Mouse (Mus musculus): ENCODE data around the gene 1700034J05Rik. TPM values are rescaled to one million over a fixed set of nuclear protein-coding genes. Genes with fewer than 3 reads are reported as not detected.

Gene 1700034J05Rik
- polyA plus RNA-seq, 1 experiment from 2014 or later, result not detected

DNA sequence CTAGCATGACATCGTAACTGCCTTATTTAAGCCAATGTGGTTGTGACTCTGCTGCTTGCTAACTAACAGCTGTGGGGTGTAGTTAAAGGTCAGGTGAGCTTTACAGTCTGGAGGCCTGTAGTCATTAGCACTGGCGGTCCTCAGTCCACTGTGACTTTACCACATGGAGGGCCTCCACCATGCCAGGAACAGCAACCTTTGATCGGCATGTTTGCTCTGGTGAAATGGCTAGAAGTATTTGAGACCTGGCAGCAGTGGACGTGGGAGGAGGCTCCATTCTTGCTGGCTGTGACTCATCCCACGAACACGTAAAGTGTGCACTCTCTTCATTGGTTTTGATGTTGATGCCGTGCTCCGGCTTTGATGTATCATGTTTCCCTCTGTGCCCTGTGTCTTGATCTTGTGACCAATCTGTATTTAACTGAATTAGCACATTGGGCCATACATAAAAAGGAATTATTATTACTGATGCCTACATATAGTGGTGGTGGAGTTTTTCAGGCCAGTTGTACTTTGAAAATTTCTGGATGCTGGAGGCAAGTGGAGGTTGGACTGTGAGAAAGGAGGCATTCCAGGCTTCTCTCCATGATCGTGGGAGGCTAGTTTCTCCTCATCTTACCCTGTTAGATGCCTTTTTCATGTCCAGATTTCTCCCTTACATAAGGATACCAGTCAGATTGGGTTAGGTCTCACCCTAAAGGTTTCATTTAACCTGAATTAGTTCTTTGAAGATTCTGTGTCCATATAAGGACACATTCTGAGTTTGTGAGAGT, 5.9 kb upstream of the 1700034J05Rik start:
- Histone ChIP-seq H3K36me3 (ENCODE audit: control insufficient read depth, insufficient read depth) (no peaks in the 10 kb centered on the region), H3K4me3 (ENCODE audit: low read depth, low read length) (no peak overlapping the region), H3K27me3 (replicated peaks; ENCODE audit: control insufficient read depth, insufficient read depth, low read length) (no peaks in the 10 kb centered on the region), H3K9ac (ENCODE audit: low read depth, low read length) (no peak overlapping the region), H3K4me2 (replicated peaks; ENCODE audit: low read depth) (no peak overlapping the region), H3K27ac (ENCODE audit: low read depth, low read length) (peak overlapping the region; percentile 71), H3K9me3 (ENCODE audit: control insufficient read depth) (no peaks in the 10 kb centered on the region), H3K4me1 (replicated peaks; ENCODE audit: control insufficient read depth, insufficient read depth, low read length) (no peaks in the 10 kb centered on the region; the same call in 1 of the 2 replicates)
- WGBS, result 48% methylated on average over 9 of the region's 9 CpGs
- no peak for TF ChIP-seq CTCF (IDR thresholded peaks at IDR 0.05; ENCODE audit: low read depth)
- peak; percentile 97 for ATAC-seq

DNA sequence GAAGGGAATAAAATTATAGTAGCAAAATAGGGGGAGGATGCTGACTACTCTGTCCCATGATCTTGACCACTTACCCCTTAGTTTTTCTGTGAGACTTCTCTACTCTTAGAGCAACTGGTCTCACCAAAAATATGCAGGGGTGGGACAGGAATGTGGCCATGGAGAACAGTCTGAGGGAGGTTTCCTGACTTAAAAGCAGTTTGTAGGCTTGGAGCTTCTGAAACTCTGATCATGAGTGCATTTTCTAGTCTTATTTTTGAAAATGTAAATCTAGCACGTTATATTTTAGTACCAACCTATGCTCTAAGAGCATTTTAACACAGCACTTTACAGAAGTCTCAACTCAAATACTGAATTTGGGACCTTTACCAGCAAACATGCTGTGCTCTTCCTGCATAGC, 4.5 kb upstream of the 1700034J05Rik start:
- TF ChIP-seq CTCF (IDR thresholded peaks at IDR 0.05; ENCODE audit: low read depth), result no peak
- H3K9ac ChIP-seq (ENCODE audit: low read depth, low read length), result no peak overlapping the region
- no peaks in the 10 kb centered on the region for H3K9me3 ChIP-seq (ENCODE audit: control insufficient read depth)
- no peaks in the 10 kb centered on the region; the same call in 1 of the 2 replicates for H3K4me1 ChIP-seq (replicated peaks; ENCODE audit: control insufficient read depth, insufficient read depth, low read length)
- H3K4me2 ChIP-seq (replicated peaks; ENCODE audit: low read depth), result no peak overlapping the region
- no peak overlapping the region; the same call in 1 of the 2 replicates for H3K27ac ChIP-seq (ENCODE audit: low read depth, low read length)
- no peaks in the 10 kb centered on the region for H3K36me3 ChIP-seq (ENCODE audit: control insufficient read depth, insufficient read depth)
- ATAC-seq, result no peak
- H3K27me3 ChIP-seq (replicated peaks; ENCODE audit: control insufficient read depth, insufficient read depth, low read length), result no peaks in the 10 kb centered on the region
- 71% methylated on average over 1 of the region's 1 CpGs for WGBS
- H3K4me3 ChIP-seq (ENCODE audit: low read depth, low read length), result no peak overlapping the region

DNA sequence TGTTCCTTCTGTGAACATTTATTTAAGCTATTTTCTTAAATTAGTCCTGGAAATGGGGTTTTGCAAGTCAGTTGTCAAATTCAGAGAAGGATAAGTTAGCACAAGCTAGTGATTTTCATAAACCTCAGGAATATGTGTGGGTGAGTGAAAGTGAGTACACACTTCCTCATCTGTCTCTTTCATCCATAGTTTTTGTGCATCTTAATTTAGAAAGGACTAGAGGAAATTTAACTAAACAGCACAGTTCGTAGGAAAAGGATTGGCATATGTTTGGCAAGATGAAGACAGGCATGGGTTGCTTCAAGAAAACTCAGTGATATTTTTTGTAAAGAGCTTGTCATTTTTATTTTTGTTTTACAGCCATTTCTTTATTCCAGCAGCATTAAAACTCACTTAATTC, 2.7 kb upstream of the 1700034J05Rik start:
- ATAC-seq, result no peak
- no peaks in the 10 kb centered on the region for H3K36me3 ChIP-seq (ENCODE audit: control insufficient read depth, insufficient read depth)
- no peak for TF ChIP-seq CTCF (IDR thresholded peaks at IDR 0.05; ENCODE audit: low read depth)
- no peak overlapping the region for H3K4me3 ChIP-seq (ENCODE audit: low read depth, low read length)
- H3K4me1 ChIP-seq (replicated peaks; ENCODE audit: control insufficient read depth, insufficient read depth, low read length), result no peaks in the 10 kb centered on the region; the same call in 1 of the 2 replicates
- no peak overlapping the region for H3K9ac ChIP-seq (ENCODE audit: low read depth, low read length)
- H3K9me3 ChIP-seq (ENCODE audit: control insufficient read depth), result no peaks in the 10 kb centered on the region
- no peak overlapping the region for H3K4me2 ChIP-seq (replicated peaks; ENCODE audit: low read depth)
- H3K27me3 ChIP-seq (replicated peaks; ENCODE audit: control insufficient read depth, insufficient read depth, low read length), result no peaks in the 10 kb centered on the region
- no peak overlapping the region for H3K27ac ChIP-seq (ENCODE audit: low read depth, low read length)
- 86% methylated on average over 1 of the region's 1 CpGs for WGBS

DNA sequence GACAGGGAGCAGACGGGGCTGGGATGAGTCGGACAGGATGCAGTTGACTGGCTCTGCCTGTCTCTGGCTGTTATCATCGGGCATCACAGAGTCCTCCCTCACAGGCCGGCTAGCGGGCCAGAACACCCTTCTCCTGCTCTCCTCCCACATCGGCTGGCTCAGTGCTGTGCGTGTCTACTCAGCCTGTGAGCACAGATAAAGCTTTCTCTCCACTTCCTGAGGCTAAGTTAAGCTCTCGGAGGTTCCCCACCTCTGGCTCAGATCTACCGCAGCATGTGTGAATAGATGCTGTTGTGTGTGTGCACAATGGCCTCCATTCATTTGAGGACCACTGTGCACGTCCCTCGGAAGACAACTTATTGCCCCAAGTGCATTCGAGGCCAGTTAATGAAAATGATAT, 1.7 kb upstream of the 1700034J05Rik start:
- Histone ChIP-seq H3K27ac (ENCODE audit: low read depth, low read length) (no peak overlapping the region), H3K36me3 (ENCODE audit: control insufficient read depth, insufficient read depth) (no peaks in the 10 kb centered on the region), H3K27me3 (replicated peaks; ENCODE audit: control insufficient read depth, insufficient read depth, low read length) (no peaks in the 10 kb centered on the region), H3K9me3 (ENCODE audit: control insufficient read depth) (no peaks in the 10 kb centered on the region), H3K4me3 (ENCODE audit: low read depth, low read length) (no peak overlapping the region), H3K4me1 (replicated peaks; ENCODE audit: control insufficient read depth, insufficient read depth, low read length) (no peaks in the 10 kb centered on the region; the same call in 1 of the 2 replicates), H3K4me2 (replicated peaks; ENCODE audit: low read depth) (no peak overlapping the region), H3K9ac (ENCODE audit: low read depth, low read length) (no peak overlapping the region)
- WGBS, result 56% methylated on average over 12 of the region's 12 CpGs
- no peak for TF ChIP-seq CTCF (IDR thresholded peaks at IDR 0.05; ENCODE audit: low read depth)
- no peak for ATAC-seq

DNA sequence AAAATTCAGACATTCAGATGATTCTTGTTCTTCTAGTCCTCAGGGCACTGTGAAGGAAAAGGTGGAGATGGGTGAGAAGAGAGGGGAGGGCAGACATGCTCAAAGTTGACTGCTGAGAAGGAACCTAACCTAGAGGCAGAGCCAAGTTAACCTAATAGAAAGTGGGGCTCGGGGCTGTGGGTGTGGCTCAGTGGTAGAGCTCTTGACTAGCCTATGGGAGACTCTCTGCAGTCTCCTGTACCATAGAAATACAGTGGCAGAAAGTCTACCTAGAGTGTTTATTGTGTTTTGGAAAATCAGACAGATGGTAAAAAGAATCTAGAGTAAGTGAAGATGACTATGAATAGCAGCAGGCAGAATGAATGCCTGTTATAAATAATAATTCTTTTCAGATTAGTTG, 1.3 kb upstream of the 1700034J05Rik start:
- H3K4me1 ChIP-seq (replicated peaks; ENCODE audit: control insufficient read depth, insufficient read depth, low read length), result no peaks in the 10 kb centered on the region
- no peaks in the 10 kb centered on the region for H3K9me3 ChIP-seq (ENCODE audit: control insufficient read depth)
- no peak overlapping the region for H3K4me3 ChIP-seq (ENCODE audit: low read depth, low read length)
- no peak overlapping the region for H3K4me2 ChIP-seq (replicated peaks; ENCODE audit: low read depth)
- H3K27ac ChIP-seq (ENCODE audit: low read depth, low read length), result no peak overlapping the region
- H3K9ac ChIP-seq (ENCODE audit: low read depth, low read length), result no peak overlapping the region
- WGBS, result 85% methylated on average over 1 of the region's 1 CpGs
- H3K36me3 ChIP-seq (ENCODE audit: control insufficient read depth, insufficient read depth), result no peaks in the 10 kb centered on the region
- H3K27me3 ChIP-seq (replicated peaks; ENCODE audit: control insufficient read depth, insufficient read depth, low read length), result no peaks in the 10 kb centered on the region
- no peak for TF ChIP-seq CTCF (IDR thresholded peaks at IDR 0.05; ENCODE audit: low read depth)
- ATAC-seq, result no peak

DNA sequence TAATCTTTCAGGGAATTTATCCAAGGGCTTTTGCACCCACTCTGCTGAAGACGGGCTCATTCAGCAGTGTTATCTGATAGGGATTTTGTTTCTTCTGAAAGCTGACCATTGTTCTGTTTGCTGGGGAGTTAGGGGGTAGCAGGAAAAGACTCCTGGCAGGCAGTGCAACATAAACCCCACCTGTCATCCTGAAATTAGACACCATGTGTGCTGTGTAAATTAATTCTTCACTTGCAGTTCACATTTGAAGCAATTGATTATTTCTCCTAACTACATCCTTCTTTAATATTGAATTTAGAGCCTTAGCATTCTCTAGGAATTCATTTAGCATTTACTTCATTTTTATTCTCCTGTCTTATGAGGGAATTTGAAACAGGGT, 3.8 kb downstream of the 1700034J05Rik start:
- Histone ChIP-seq H3K4me3 (ENCODE audit: low read depth, low read length) (no peak overlapping the region), H3K27ac (ENCODE audit: low read depth, low read length) (no peak overlapping the region), H3K36me3 (ENCODE audit: control insufficient read depth, insufficient read depth) (no peaks in the 10 kb centered on the region), H3K27me3 (replicated peaks; ENCODE audit: control insufficient read depth, insufficient read depth, low read length) (no peaks in the 10 kb centered on the region), H3K9ac (ENCODE audit: low read depth, low read length) (no peak overlapping the region), H3K4me1 (replicated peaks; ENCODE audit: control insufficient read depth, insufficient read depth, low read length) (peaks cover 11% of the 10 kb centered on the region), H3K4me2 (replicated peaks; ENCODE audit: low read depth) (no peak overlapping the region), H3K9me3 (ENCODE audit: control insufficient read depth) (no peaks in the 10 kb centered on the region)
- no peak for TF ChIP-seq CTCF (IDR thresholded peaks at IDR 0.05; ENCODE audit: low read depth)
- ATAC-seq, result no peak
- WGBS, result 27% methylated on average over 1 of the region's 1 CpGs
